Mouse (Mus musculus) subcutaneous adipose tissue, adult 2 months (tissue): Measurements from ENCODE around the gene Arap1. TPM values are rescaled to one million over a fixed set of nuclear protein-coding genes. Genes with fewer than 3 reads are reported as not detected.

Source experiments
- polyA plus RNA-seq: library from polyadenylated mRNA; depleted of rRNA; stranded (reverse); fragments of >200 nt; gene quantifications from 2 replicates; pipeline ENCODE4 v1.2.3, GENCODE M21; 2012; ENCODE audit warnings: low replicate concordance; rRNA removed

The Arap1 gene
- 87.0 and 336 TPM in 2 replicates for polyA plus RNA-seq

DNA sequence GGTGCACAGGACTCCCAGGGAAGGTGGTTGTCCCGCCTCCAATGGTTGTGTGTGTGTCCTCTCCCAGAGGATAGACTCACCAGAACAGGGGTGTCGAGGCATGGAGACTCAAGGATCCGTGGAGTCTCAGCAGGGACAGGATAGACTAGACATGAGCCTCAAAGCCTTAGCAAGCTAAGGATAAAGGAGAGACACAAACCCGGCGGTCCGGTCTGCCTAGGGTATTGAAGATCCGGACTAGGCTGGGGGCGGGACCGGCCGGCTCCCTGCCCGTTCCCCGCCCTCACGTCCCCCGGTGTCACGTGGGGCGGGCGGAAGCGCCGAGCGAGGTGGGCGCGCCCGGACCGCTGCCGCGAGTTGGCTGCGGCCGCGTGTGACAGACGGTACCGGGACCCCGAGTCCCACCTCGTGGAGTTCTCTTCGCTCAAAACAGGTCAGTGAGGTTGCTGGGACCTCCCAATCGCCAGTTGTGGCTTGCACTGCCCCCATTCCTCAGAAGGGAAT, at the start of gene Arap1:
Gene Arap1 (plus strand): TSS at position 301 of the 504 bp plus-strand sequence.

DNA sequence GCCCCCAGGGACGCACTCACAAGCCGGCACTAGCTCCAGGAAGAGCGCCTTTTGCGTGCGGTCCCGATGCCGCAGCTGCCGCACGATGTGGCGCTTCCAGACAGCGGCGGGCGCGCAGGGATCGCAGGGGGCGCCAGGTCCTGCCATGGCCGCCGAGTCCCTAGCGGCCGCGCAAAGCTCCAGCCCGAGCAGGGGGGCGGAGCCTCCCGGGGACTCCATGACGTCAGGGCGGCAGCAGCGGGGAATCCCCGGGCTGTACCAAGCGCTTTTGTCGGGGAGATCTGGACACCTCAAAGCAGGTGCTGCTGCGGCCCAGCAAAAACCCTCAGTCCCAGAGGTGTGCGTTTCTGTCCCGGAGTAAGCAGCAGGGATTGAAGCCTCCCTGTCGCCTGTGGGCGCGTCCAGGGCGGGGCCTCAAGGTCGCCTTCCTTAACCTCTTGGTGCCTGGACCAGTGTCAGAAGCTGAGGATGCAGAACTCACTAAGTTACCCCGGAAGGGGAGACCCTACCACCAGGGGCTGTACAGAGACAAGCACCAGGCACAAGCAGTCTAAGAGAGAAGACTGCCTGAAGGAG, 45.9 kb upstream of the Arap1 start, which contains the start of gene Atg16l2:
Gene Atg16l2 (minus strand): TSS at position 371 of the 576 bp plus-strand sequence.

DNA sequence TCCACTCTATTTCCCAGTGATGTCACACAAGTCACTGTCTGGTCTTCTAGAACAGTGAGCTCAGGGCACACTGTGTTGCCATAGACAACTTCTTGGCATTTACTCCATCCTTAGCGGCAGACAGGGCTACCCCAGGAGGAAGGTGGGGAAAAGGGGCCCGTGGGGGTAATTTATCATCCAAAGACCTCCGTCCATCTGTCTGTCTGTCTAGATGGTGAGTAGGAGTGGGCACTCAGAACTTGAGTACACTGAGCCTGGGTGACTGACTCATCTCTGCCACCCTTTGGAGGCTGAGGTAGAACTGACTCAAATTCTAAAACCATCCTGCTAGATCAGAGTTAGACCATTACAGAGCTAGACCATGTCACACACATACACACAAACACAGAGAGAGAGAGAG, 30.9 kb upstream of the Arap1 start, which contains the start of gene Stard10:
Gene Stard10 (plus strand): TSS at position 73 of the 400 bp plus-strand sequence.

DNA sequence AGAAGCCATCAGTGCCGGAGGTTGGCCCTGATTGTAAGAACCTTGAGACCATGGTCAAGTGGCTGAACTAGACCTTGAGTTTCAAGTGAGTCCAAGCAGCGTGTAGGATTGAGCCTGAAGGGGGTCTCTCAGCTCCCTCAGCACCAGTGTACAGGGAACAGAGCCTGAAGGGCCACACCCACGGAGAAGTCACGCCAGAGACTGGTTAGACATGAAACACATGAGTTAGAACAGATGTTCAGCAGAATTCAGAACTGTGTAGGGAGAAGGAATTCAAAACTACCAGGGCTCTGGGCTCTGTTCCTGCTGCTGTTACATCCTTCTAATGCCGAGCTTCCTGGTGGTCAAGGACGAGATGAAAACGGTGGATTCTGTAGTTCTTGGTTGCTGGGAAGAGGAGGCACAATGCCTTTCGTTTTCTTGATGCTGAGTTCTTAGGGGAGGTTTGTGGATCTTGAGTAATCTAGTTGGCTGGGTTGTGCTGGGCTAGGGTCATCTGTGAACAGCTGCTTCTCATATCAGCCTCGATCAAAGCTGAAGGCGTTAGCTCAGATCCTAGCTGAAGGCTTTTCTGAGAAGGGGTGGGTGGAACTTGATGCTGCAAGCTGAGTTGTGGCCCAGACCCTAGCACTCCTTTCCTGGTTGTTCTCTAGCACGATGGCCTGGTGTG, 62.5 kb downstream of the Arap1 start, which contains the start of gene Gm45837:
Gene Gm45837 (plus strand): TSS at position 620 of the 670 bp plus-strand sequence.

DNA sequence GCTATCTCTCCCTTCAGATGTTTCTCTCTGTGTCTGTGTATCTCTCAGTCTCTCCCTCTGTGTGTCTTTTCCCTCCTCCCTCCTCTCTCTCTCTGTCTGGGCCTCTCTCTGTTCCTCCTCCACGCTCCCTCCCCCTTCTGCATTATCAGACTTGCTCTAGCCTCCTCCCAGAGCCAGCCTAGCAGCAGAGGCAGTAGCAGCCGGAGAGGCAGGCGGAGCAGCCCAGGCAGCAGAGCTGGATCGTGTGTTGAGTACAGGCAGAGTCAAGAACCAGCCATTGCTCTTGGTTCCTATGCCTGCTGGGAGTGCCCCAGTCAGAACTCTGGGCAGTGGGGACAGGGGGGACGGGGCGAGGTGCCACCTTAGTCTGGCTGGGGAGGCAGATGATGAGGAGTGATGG, 73.7 kb downstream of the Arap1 start, which contains the start of gene Pde2a:
Gene Pde2a (plus strand): TSS at position 163 of the 400 bp plus-strand sequence.

Other genes starting within 250 kb of the Arap1 start
- gene Atg16l2, start 45.8 kb upstream of the Arap1 start, polyA plus RNA-seq: 13.6 and 48.2 TPM in 2 replicates
- gene Stard10, start 31.0 kb upstream of the Arap1 start, polyA plus RNA-seq: 14.1 and 68.1 TPM in 2 replicates
- gene Gm45837, start 62.8 kb downstream of the Arap1 start, polyA plus RNA-seq: 0.64 TPM in 1 of 2 replicates, not detected in the other
- 40.8 and 94.6 TPM in 2 replicates for gene Pde2a, start 73.6 kb downstream of the Arap1 start, polyA plus RNA-seq
- gene Art2b, start 237.5 kb downstream of the Arap1 start, polyA plus RNA-seq: 0.10 and 0.15 TPM in 2 replicates